Mouse (Mus musculus) forebrain, embryonic 10.5 days (tissue): ENCODE results near the gene Dhrs1. TPM values are rescaled to one million over a fixed set of nuclear protein-coding genes. Genes with fewer than 3 reads are reported as not detected.

Experiments
- DNase-seq: peaks from one replicate; pipeline ENCODE4 v3.0.0-alpha.2; 2017; ENCODE audit warnings: low spot score; ENCODE audit errors: extremely low spot score
- H3K27ac ChIP-seq: fragments of 300-500 bp; sonication (generic); 2 replicates; pipeline ENCODE4 v1.5.1; 2016; ENCODE audit warnings: mild to moderate bottlenecking
- H3K27me3 ChIP-seq: fragments of 300-500 bp; sonication (generic); 2 replicates; pipeline ENCODE4 v1.6.1; 2016; ENCODE audit warnings: mild to moderate bottlenecking; ENCODE audit not compliant: poor library complexity, severe bottlenecking
- H3K36me3 ChIP-seq: fragments of 300-500 bp; sonication (generic); replicated peaks from 2 replicates; pipeline ENCODE4 v1.6.1; 2016; ENCODE audit warnings: mild to moderate bottlenecking, moderate library complexity
- H3K4me1 ChIP-seq: fragments of 300-500 bp; sonication (generic); 2 replicates; pipeline ENCODE4 v1.6.1; 2016
- H3K4me3 ChIP-seq: fragments of 300-500 bp; sonication (generic); 2 replicates; pipeline ENCODE4 v1.5.1; 2016; ENCODE audit warnings: mild to moderate bottlenecking, moderate library complexity
- H3K9me3 ChIP-seq: fragments of 300-500 bp; sonication (generic); 2 replicates; pipeline ENCODE4 v1.6.1; 2016; ENCODE audit warnings: mild to moderate bottlenecking, moderate library complexity
- WGBS: fragments of 180-500 bp; shearing (Covaris S2); methylation state at CpG from one replicate; pipeline ENCODE4 v1.1.7; 2016; 5-methylcytosine and 5-hydroxymethylcytosine counted together
- polyA plus RNA-seq: library from polyadenylated mRNA; unstranded; fragments of >200 nt; fragmentation: Nextera tagmentation; extraction: Ambion mirVana; gene quantifications from 2 replicates; pipeline ENCODE4 v1.2.1, GENCODE M21; 2016

Gene Dhrs1
- polyA plus RNA-seq, 1 experiment from 2014 or later: 62.5 TPM

- H3K27me3 ChIP-seq: peaks cover 32% of the 10 kb centered on the region
- no peak within 1 kb of the TSS for H3K4me3 ChIP-seq
- H3K27ac ChIP-seq: no peak within 1 kb of the TSS
- DNase-seq: peak; percentile 55
- H3K36me3 ChIP-seq: peaks cover 34% of the 10 kb centered on the region
- H3K9me3 ChIP-seq: no peaks in the 10 kb centered on the region
- peaks cover 30% of the 10 kb centered on the region for H3K4me1 ChIP-seq
- WGBS: 23% methylated on average over 8 of the region's 8 CpGs
Observed at GRCm38 (mm10) chr14:55758363-55758784, 12.9 kb upstream of the Dhrs1 start, which contains the start of gene Cideb. Gene Cideb (minus strand): TSS chr14:55758458.

- Histone ChIP-seq H3K9me3 (no peaks in the 10 kb centered on the region), H3K27me3 (peaks cover 24% of the 10 kb centered on the region)
- 88% methylated on average over 6 of the region's 6 CpGs for WGBS
Observed at GRCm38 (mm10) chr14:55757566-55757965, 12.1 kb upstream of the Dhrs1 start.

GRCm38 (mm10) chr14:55747051-55747847 lies 1.8 kb upstream of the Dhrs1 start:
- Histone ChIP-seq H3K9me3 (no peaks in the 10 kb centered on the region), H3K4me1 (peaks cover 41% of the 10 kb centered on the region), H3K27me3 (no peaks in the 10 kb centered on the region), H3K4me3 (peak overlapping the region; percentile 84), H3K36me3 (peaks cover 57% of the 10 kb centered on the region), H3K27ac (no peak overlapping the region)
- 92% methylated on average over 10 of the region's 10 CpGs for WGBS
- no peak for DNase-seq

More at GRCm38 (mm10) chr14:55757566-55757965, 12.1 kb upstream of the Dhrs1 start:
- no peak overlapping the region for H3K4me3 ChIP-seq
- H3K36me3 ChIP-seq: peaks cover 43% of the 10 kb centered on the region
- H3K4me1 ChIP-seq: peaks cover 26% of the 10 kb centered on the region
- no peak for DNase-seq
- no peak overlapping the region for H3K27ac ChIP-seq

GRCm38 (mm10) chr14:55745861-55746237 lies 359 bp upstream of the Dhrs1 start:
- Histone ChIP-seq H3K4me3 (peak overlapping the region; percentile 84), H3K36me3 (peaks cover 53% of the 10 kb centered on the region), H3K27ac (peak overlapping the region; percentile 86), H3K27me3 (no peaks in the 10 kb centered on the region), H3K4me1 (peaks cover 41% of the 10 kb centered on the region), H3K9me3 (no peaks in the 10 kb centered on the region)
- WGBS: under 1% methylated on average over 31 of the region's 31 CpGs
- no peak for DNase-seq

- peak; percentile 84 for DNase-seq
- Histone ChIP-seq H3K27me3 (no peaks in the 10 kb centered on the region), H3K9me3 (no peaks in the 10 kb centered on the region), H3K27ac (no peak overlapping the region), H3K4me3 (peak overlapping the region; percentile 18; the same call in 1 of the 2 replicates), H3K4me1 (peaks cover 41% of the 10 kb centered on the region), H3K36me3 (peaks cover 54% of the 10 kb centered on the region)
- WGBS: 22% methylated on average over 10 of the region's 10 CpGs
Observed at GRCm38 (mm10) chr14:55743711-55744110, 1.8 kb downstream of the Dhrs1 start.

- Histone ChIP-seq H3K4me1 (no peaks in the 10 kb centered on the region), H3K4me3 (no peak overlapping the region), H3K27me3 (no peaks in the 10 kb centered on the region), H3K36me3 (peaks cover 40% of the 10 kb centered on the region), H3K9me3 (no peaks in the 10 kb centered on the region), H3K27ac (no peak overlapping the region)
- 90% methylated on average over 9 of the region's 9 CpGs for WGBS
- DNase-seq: no peak
Observed at GRCm38 (mm10) chr14:55737086-55737687, 8.3 kb downstream of the Dhrs1 start.

- Histone ChIP-seq H3K4me1 (no peaks in the 10 kb centered on the region), H3K27me3 (no peaks in the 10 kb centered on the region), H3K9me3 (no peaks in the 10 kb centered on the region), H3K4me3 (no peak overlapping the region), H3K36me3 (peaks cover 30% of the 10 kb centered on the region), H3K27ac (no peak overlapping the region)
- DNase-seq: no peak
- 85% methylated on average over 4 of the region's 4 CpGs for WGBS
Observed at GRCm38 (mm10) chr14:55735758-55736157, 9.7 kb downstream of the Dhrs1 start.

GRCm38 (mm10) chr14:55735334-55735733 lies 10.2 kb downstream of the Dhrs1 start:
- no peaks in the 10 kb centered on the region for H3K27me3 ChIP-seq
- no peak for DNase-seq
- no peak overlapping the region for H3K27ac ChIP-seq
- no peaks in the 10 kb centered on the region for H3K9me3 ChIP-seq
- peaks cover 26% of the 10 kb centered on the region for H3K36me3 ChIP-seq
- H3K4me3 ChIP-seq: no peak overlapping the region
- H3K4me1 ChIP-seq: no peaks in the 10 kb centered on the region
- WGBS: 82% methylated on average over 3 of the region's 3 CpGs

GRCm38 (mm10) chr14:55734869-55735268 lies 10.6 kb downstream of the Dhrs1 start:
- Histone ChIP-seq H3K4me1 (no peaks in the 10 kb centered on the region), H3K27ac (no peak overlapping the region), H3K36me3 (peaks cover 21% of the 10 kb centered on the region), H3K9me3 (no peaks in the 10 kb centered on the region), H3K4me3 (no peak overlapping the region), H3K27me3 (no peaks in the 10 kb centered on the region)
- WGBS: 81% methylated on average over 7 of the region's 7 CpGs
- DNase-seq: no peak

GRCm38 (mm10) chr14:55733889-55734288 lies 11.6 kb downstream of the Dhrs1 start:
- DNase-seq: no peak
- Histone ChIP-seq H3K27me3 (no peaks in the 10 kb centered on the region), H3K36me3 (peaks cover 11% of the 10 kb centered on the region), H3K4me3 (no peak overlapping the region), H3K9me3 (no peaks in the 10 kb centered on the region), H3K4me1 (no peaks in the 10 kb centered on the region), H3K27ac (no peak overlapping the region)
- WGBS: 82% methylated on average over 10 of the region's 10 CpGs

GRCm38 (mm10) chr14:55730531-55731032 lies 14.9 kb downstream of the Dhrs1 start:
- no peak for DNase-seq
- WGBS: 88% methylated on average over 7 of the region's 7 CpGs

GRCm38 (mm10) chr14:55730116-55730515 lies 15.4 kb downstream of the Dhrs1 start:
- Histone ChIP-seq H3K4me3 (no peak overlapping the region), H3K27ac (no peak overlapping the region), H3K4me1 (0 out of 2 replicates have a peak, but pooled peaks cover 3% of the 10 kb centered on the region), H3K9me3 (no peaks in the 10 kb centered on the region), H3K36me3 (no peaks in the 10 kb centered on the region), H3K27me3 (no peaks in the 10 kb centered on the region)
- no peak for DNase-seq
- WGBS: 80% methylated on average over 7 of the region's 7 CpGs

More at GRCm38 (mm10) chr14:55730531-55731032, 14.9 kb downstream of the Dhrs1 start:
- H3K4me1 ChIP-seq: 0 out of 2 replicates have a peak, but pooled peaks cover 3% of the 10 kb centered on the region
- H3K9me3 ChIP-seq: no peaks in the 10 kb centered on the region
- H3K4me3 ChIP-seq: no peak overlapping the region
- H3K27me3 ChIP-seq: no peaks in the 10 kb centered on the region
- no peaks in the 10 kb centered on the region for H3K36me3 ChIP-seq
- H3K27ac ChIP-seq: no peak overlapping the region
